Mouse (Mus musculus): ENCODE results near the gene Clec18a. TPM values are rescaled to one million over a fixed set of nuclear protein-coding genes. Genes with fewer than 3 reads are reported as not detected.
"Not testable (repeated sequence)": the region's sequence is repeated elsewhere in the genome, so short reads cannot be mapped to it uniquely, and the experiment has no call there.

Gene Clec18a
- polyA plus RNA-seq, 1 experiment from 2014 or later = 3.1 TPM

DNA sequence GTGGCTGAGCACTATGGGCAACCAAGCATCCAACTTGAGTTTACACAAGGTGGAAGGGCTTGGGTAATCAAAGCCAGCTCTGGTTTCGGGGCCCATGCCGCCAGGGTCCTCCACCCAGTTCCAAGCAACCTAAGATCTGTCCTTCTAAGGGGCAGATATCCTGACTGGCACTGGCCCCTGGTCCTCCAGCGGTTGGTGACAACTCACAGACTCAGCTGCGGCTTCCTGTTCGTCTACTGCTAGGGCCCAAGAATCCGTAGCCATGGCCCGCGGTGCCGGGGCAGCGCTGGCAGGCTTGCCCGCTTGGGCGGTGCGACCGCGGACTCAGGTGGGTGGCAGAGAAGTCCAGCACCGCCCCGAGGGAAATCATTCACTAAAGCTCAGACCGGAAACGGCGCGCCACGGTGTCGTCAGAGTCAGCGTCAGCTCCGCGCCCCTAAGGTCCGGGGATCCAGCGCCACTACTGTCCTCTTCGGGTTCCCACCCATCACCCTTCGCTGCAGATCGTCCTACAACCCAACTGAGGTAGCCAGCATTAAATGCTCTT, 64.8 kb downstream of the Clec18a start:
- under 1% methylated on average over 31 of the region's 31 CpGs for WGBS
- peak overlapping the region; percentile 74 for H3K27ac ChIP-seq (replicated peaks)
- peaks cover 16% of the 10 kb centered on the region for H3K27me3 ChIP-seq
- H3K4me2 ChIP-seq = peak overlapping the region; percentile 90
- peak overlapping the region; percentile 85 for H3K4me3 ChIP-seq
- peaks cover 10% of the 10 kb centered on the region for H3K4me1 ChIP-seq (replicated peaks)
- H3K36me3 ChIP-seq = no peaks in the 10 kb centered on the region
- peak; percentile 92 for ATAC-seq (ENCODE audit: low read depth)
- H3K9ac ChIP-seq = peak overlapping the region; percentile 88
- no peaks in the 10 kb centered on the region for H3K9me3 ChIP-seq

DNA sequence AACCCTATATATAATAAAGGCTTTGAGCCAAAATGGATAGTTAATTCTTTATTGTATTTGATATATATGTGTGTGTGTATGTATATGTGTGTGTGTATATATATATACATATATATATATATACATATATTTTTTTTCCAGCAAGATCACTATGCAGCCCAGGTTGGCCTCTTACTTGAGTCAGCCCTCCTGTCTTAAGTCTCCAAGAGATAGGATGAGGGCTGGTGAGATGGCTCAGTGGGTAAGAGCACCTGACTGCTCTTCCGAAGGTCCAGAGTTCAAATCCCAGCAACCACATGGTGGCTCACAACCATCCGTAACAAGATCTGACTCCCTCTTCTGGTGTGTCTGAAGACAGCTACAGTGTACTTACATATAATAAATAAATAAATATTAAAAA, 65.6 kb downstream of the Clec18a start:
- Histone ChIP-seq H3K4me2 (peak overlapping the region; percentile 90; the same call in 1 of the 2 replicates), H3K27me3 (peaks cover 12% of the 10 kb centered on the region)
- H3K9ac ChIP-seq; H3K4me1 ChIP-seq (replicated peaks); H3K4me3 ChIP-seq; ATAC-seq (ENCODE audit: low read depth); H3K9me3 ChIP-seq; H3K36me3 ChIP-seq; H3K27ac ChIP-seq (replicated peaks): not testable (repeated sequence)
- 79% methylated on average over 2 of the region's 2 CpGs for WGBS

DNA sequence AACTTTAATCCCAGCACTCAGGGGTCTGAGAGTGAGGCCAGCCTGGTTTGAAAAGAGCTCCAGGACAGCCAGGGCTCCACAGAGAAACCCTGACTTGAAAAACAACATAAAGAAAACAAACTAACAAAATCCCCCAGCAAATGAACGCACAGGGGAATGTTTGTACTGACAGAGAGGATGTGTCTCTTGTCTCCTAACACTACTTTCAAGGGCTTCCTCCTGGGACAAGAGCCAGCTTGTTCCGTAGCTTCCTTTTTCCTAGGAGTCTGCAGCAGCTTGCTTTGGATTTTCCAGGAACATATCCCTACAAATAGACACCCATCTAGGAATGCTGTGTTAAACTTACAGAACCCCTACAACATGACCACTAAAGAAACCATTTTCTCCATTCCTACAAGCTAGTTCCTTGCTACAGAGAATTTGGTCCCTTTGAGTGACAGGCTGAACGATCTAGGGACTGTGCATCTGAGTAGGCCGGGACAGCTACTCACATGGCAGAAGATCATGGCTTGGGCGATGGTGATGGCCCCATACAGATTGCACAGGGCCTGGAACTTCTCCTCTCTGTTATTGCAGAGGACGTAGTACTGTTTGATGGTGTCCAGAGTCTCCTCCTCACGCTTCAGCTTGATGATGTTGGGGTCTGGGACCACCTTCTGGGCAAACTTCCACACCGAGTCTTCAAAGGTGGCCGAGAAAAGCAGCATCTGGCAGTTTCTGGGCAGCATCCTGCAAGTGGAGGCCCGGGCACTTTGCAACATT, 81.8 kb downstream of the Clec18a start:
- H3K4me1 ChIP-seq (replicated peaks); H3K9me3 ChIP-seq; H3K4me3 ChIP-seq; ATAC-seq (ENCODE audit: low read depth); H3K4me2 ChIP-seq; H3K27me3 ChIP-seq; H3K9ac ChIP-seq; H3K27ac ChIP-seq (replicated peaks): not testable (repeated sequence)
- H3K36me3 ChIP-seq = peaks cover 68% of the 10 kb centered on the region
- 89% methylated on average over 7 of the region's 10 CpGs for WGBS

Small RNAs within 50 kb of the gene (microRNA-seq; reads per million reads assigned to microRNA genes)
- gene Gm24103 = not detected
- gene Mir3473d = not detected

Other genes starting within 250 kb of the Clec18a start
- gene Cog4, start 245.8 kb downstream of the Clec18a start, polyA plus RNA-seq (2015; fragmentation: Nextera tagmentation; extraction: Ambion mirVana) = 74.2 and 78.9 TPM in 2 replicates
- gene Sf3b3, start 245.6 kb downstream of the Clec18a start, polyA plus RNA-seq (2015; fragmentation: Nextera tagmentation; extraction: Ambion mirVana) = 93.9 and 112 TPM in 2 replicates
- 6.9 and 8.4 TPM in 2 replicates for gene Fuk, start 189.9 kb downstream of the Clec18a start, polyA plus RNA-seq (2015; fragmentation: Nextera tagmentation; extraction: Ambion mirVana)
- 24.7 and 25.2 TPM in 2 replicates for gene St3gal2, start 172.5 kb downstream of the Clec18a start, polyA plus RNA-seq (2015; fragmentation: Nextera tagmentation; extraction: Ambion mirVana)
- gene Ddx19a, start 94.6 kb downstream of the Clec18a start, polyA plus RNA-seq (2015; fragmentation: Nextera tagmentation; extraction: Ambion mirVana) = 11.1 and 14.3 TPM in 2 replicates
- 6.5 and 6.7 TPM in 2 replicates for gene Ddx19b, start 60.7 kb downstream of the Clec18a start, polyA plus RNA-seq (2015; fragmentation: Nextera tagmentation; extraction: Ambion mirVana)
- 74.5 and 75.3 TPM in 2 replicates for gene Aars, start 59.3 kb downstream of the Clec18a start, polyA plus RNA-seq (2015; fragmentation: Nextera tagmentation; extraction: Ambion mirVana)
- gene Exosc6, start 36.1 kb downstream of the Clec18a start, polyA plus RNA-seq (2015; fragmentation: Nextera tagmentation; extraction: Ambion mirVana) = not detected in 2 replicates
- 9.6 and 11.6 TPM in 2 replicates for gene Pdpr, start 2.2 kb upstream of the Clec18a start, polyA plus RNA-seq (2015; fragmentation: Nextera tagmentation; extraction: Ambion mirVana)
- gene Glg1, start 166.8 kb upstream of the Clec18a start, polyA plus RNA-seq (2015; fragmentation: Nextera tagmentation; extraction: Ambion mirVana) = 69.5 and 83.4 TPM in 2 replicates
- gene Rfwd3, start 207.8 kb upstream of the Clec18a start, polyA plus RNA-seq (2015; fragmentation: Nextera tagmentation; extraction: Ambion mirVana) = 26.9 and 29.6 TPM in 2 replicates
- gene Mlkl, start 245.8 kb upstream of the Clec18a start, polyA plus RNA-seq (2015; fragmentation: Nextera tagmentation; extraction: Ambion mirVana) = 0.18 and 0.90 TPM in 2 replicates

Measured in neural tube, embryonic 13.5 days (tissue).